Mouse (Mus musculus) liver, postnatal 0 days (tissue): ENCODE measurements around the gene Cd5. TPM values are rescaled to one million over a fixed set of nuclear protein-coding genes. Genes with fewer than 3 reads are reported as not detected.

ENCODE experiments used
- ATAC-seq: fragments of 200-750 bp; cut with Nextera tagmentation; 2 replicates; pipeline ENCODE4 v1.8.0; 2017; ENCODE audit warnings: mild to moderate bottlenecking, moderate library complexity
- DNase-seq: peaks from one replicate; pipeline ENCODE4 v3.0.0-alpha.2; 2016
- H3K27ac ChIP-seq: fragments of 300-500 bp; sonication (generic); 2 replicates; pipeline ENCODE4 v1.5.1; 2014; ENCODE audit warnings: antibody characterized with exemption, moderate library complexity, mild to moderate bottlenecking, low read depth
- H3K27me3 ChIP-seq: fragments of 300-500 bp; sonication (generic); 2 replicates; pipeline ENCODE4 v1.6.1; 2014; ENCODE audit warnings: low read length, control low read depth, mixed read lengths; ENCODE audit not compliant: insufficient read depth
- H3K36me3 ChIP-seq: fragments of 300-500 bp; sonication (generic); replicated peaks from 2 replicates; pipeline ENCODE4 v1.6.1; 2014; ENCODE audit warnings: mild to moderate bottlenecking, control low read depth, low read length, moderate library complexity, mixed read lengths; ENCODE audit not compliant: insufficient read depth
- H3K4me1 ChIP-seq: fragments of 300-500 bp; sonication (generic); 2 replicates; pipeline ENCODE4 v1.6.1; 2014; ENCODE audit warnings: antibody characterized with exemption, mild to moderate bottlenecking, control low read depth; ENCODE audit not compliant: insufficient read depth
- H3K4me2 ChIP-seq: fragments of 300-500 bp; sonication (generic); 2 replicates; pipeline ENCODE4 v1.6.1; 2014; ENCODE audit warnings: low read depth, mild to moderate bottlenecking, low read length, moderate library complexity, mixed read lengths
- H3K4me3 ChIP-seq: fragments of 300-500 bp; sonication (generic); 2 replicates; pipeline ENCODE4 v1.5.1; 2014; ENCODE audit warnings: low read depth, low read length
- H3K9ac ChIP-seq: fragments of 300-500 bp; sonication (generic); replicated peaks from 2 replicates; pipeline ENCODE4 v1.6.1; 2014; ENCODE audit warnings: mild to moderate bottlenecking, moderate library complexity
- H3K9me3 ChIP-seq: fragments of 300-500 bp; sonication (generic); 2 replicates; pipeline ENCODE4 v1.6.1; 2016; ENCODE audit warnings: mild to moderate bottlenecking, control low read depth, low read length, mixed read lengths
- CTCF ChIP-seq: sonication (generic); IDR thresholded peaks from 2 replicates; pipeline ENCODE4 v1.5.1; 2016; ENCODE audit warnings: antibody characterized with exemption, low read depth
- EP300 ChIP-seq: IDR thresholded peaks from 2 replicates; pipeline ENCODE4 v1.6.1; 2016; ENCODE audit warnings: antibody characterized with exemption, low read depth, mild to moderate bottlenecking
- WGBS: fragments of 180-500 bp; shearing (Covaris S2); extraction: QIAGEN DNeasy Blood & Tissue Kit; methylation state at CpG from one replicate; pipeline ENCODE4 v1.1.7; 2014; ENCODE audit not compliant: insufficient replicate concordance; 5-methylcytosine and 5-hydroxymethylcytosine counted together
- polyA plus RNA-seq: library from polyadenylated mRNA; unstranded; fragments of >200 nt; fragmentation: Nextera tagmentation; extraction: Ambion mirVana; gene quantifications from 2 replicates; pipeline ENCODE4 v1.2.1, GENCODE M21; 2015

Gene Cd5
- polyA plus RNA-seq, 1 experiment from 2014 or later: 0.16 TPM

GRCm38 (mm10) chr19:10768694-10769428 lies 30.1 kb upstream of the Cd5 start:
- ATAC-seq: no peak
- H3K4me3 ChIP-seq: no peak overlapping the region
- H3K4me1 ChIP-seq: no peaks in the 10 kb centered on the region
- H3K27ac ChIP-seq: no peak overlapping the region
- no peak for TF ChIP-seq EP300
- TF ChIP-seq CTCF: no peak
- H3K4me2 ChIP-seq: no peak overlapping the region
- no peaks in the 10 kb centered on the region for H3K36me3 ChIP-seq
- WGBS: 56% methylated on average over 6 of the region's 6 CpGs
- H3K9ac ChIP-seq: no peak overlapping the region
- no peaks in the 10 kb centered on the region for H3K27me3 ChIP-seq
- no peaks in the 10 kb centered on the region for H3K9me3 ChIP-seq
- DNase-seq: no peak

DNA sequence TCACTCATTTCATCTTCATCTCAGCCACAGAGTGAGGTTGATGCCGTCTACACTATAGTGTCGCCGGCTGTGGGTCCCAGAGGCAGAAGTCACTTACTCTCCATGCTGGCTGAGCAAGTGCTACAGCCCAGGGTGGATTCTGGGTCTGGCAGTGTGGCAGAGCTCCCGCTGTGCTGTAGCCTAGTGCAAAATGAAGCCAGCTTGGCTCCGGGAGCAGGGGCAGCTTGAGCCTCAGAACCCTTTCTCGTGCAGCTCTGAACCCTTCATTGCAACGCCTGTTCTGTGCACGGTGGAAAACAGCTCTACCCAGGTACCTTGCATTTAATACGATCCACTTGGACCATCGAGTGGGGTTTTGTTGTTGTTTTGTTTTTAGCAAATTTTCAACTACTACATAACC lies 28.8 kb upstream of the Cd5 start:
- ATAC-seq (no peak), DNase-seq (no peak)
- no peak overlapping the region for H3K9ac ChIP-seq
- H3K4me1 ChIP-seq: no peaks in the 10 kb centered on the region
- no peaks in the 10 kb centered on the region for H3K36me3 ChIP-seq
- H3K4me3 ChIP-seq: no peak overlapping the region
- no peak overlapping the region for H3K4me2 ChIP-seq
- no peak overlapping the region for H3K27ac ChIP-seq
- H3K27me3 ChIP-seq: no peaks in the 10 kb centered on the region
- WGBS: 79% methylated on average over 10 of the region's 10 CpGs
- TF ChIP-seq EP300 (no peak), CTCF (no peak)
- H3K9me3 ChIP-seq: no peaks in the 10 kb centered on the region

- Histone ChIP-seq H3K4me1 (peaks cover 4% of the 10 kb centered on the region; the same call in 1 of the 2 replicates), H3K9ac (no peak overlapping the region), H3K27me3 (no peaks in the 10 kb centered on the region), H3K4me2 (no peak overlapping the region), H3K9me3 (no peaks in the 10 kb centered on the region), H3K36me3 (no peaks in the 10 kb centered on the region), H3K27ac (no peak overlapping the region), H3K4me3 (no peak overlapping the region)
- DNase-seq (no peak), ATAC-seq (no peak)
- no peak for TF ChIP-seq EP300
- no peak for TF ChIP-seq CTCF
- WGBS: 66% methylated on average over 21 of the region's 21 CpGs
Observed at GRCm38 (mm10) chr19:10763381-10764031, 24.7 kb upstream of the Cd5 start.

DNA sequence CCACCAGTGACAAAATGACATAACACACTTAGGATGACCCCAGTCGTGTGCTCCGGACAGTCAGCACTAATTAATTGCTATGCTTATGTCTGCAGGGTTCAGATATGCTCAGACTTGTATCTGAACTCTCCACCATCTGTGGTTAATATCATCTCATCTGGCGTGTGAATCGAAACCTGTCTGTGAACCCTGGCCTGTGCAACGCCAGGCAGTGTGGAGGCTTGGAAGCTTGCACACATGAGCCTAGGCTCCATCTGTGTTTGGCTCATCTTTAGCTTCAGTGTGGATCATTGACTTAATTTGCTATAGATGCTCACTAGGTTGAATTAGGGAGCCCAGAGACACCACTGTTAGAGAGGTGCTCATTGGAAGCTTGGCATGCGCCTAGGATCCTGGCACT lies 23.7 kb upstream of the Cd5 start:
- Histone ChIP-seq H3K4me2 (no peak overlapping the region), H3K27ac (no peak overlapping the region), H3K36me3 (no peaks in the 10 kb centered on the region), H3K4me1 (peaks cover 4% of the 10 kb centered on the region; the same call in 1 of the 2 replicates), H3K9me3 (no peaks in the 10 kb centered on the region), H3K27me3 (no peaks in the 10 kb centered on the region), H3K4me3 (no peak overlapping the region), H3K9ac (no peak overlapping the region)
- ATAC-seq: no peak
- TF ChIP-seq CTCF: no peak
- no peak for TF ChIP-seq EP300
- no peak for DNase-seq
- WGBS: 60% methylated on average over 6 of the region's 6 CpGs

DNA sequence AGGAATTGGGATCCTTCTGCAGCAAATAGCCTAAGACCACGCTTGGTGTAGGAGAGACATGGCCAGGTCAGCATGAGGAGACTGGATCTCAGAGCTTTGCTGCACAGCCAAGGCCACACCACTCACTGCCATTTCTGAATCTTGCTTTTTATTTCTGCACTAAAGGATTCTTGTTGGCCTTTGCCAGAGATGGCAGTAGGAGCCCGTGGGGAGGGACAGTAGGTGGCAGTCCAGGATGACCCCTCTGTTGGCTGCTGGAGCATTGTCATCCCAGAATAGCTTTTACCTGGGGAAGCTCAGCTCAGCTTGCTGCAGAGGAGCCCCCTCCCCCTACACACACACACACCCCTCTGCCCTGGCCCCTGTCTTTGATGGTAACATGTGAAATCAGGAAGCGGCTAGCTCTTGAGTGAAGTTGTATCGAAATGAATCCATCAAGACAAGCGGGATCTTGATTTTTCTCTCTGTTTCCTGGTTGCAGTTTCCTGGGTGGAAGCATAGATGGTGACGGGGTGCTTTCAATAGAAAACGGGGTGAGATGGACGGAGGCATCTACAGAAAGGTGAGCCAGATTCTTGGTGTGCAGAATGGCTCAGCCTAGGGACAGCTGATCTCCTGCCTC lies 23.1 kb upstream of the Cd5 start:
- TF ChIP-seq EP300 (no peak), CTCF (no peak)
- peaks cover 4% of the 10 kb centered on the region; the same call in 1 of the 2 replicates for H3K4me1 ChIP-seq
- no peak overlapping the region for H3K9ac ChIP-seq
- H3K27ac ChIP-seq: no peak overlapping the region
- H3K4me2 ChIP-seq: no peak overlapping the region
- H3K36me3 ChIP-seq: no peaks in the 10 kb centered on the region
- WGBS: 75% methylated on average over 8 of the region's 8 CpGs
- ATAC-seq (no peak), DNase-seq (no peak)
- no peak overlapping the region for H3K4me3 ChIP-seq
- H3K9me3 ChIP-seq: no peaks in the 10 kb centered on the region
- no peaks in the 10 kb centered on the region for H3K27me3 ChIP-seq
